In genomic region chr2:120577799-120578198, GRCm38 (mm10) we compare ENCODE assay signal across 1 mouse cellular context.
TF ChIP-seq lines count a peak whose summit lies in the region.

No protein-coding gene starts in this region.

TF ChIP-seq in MEL, 35 proteins besides CTCF, POLR2A, EP300 and RAD21:
- TF ChIP-seq NRF1 (IDR thresholded peaks at IDR 0.05; ENCODE audit: insufficient read depth, low read depth, low read length, poor library complexity, severe bottlenecking) (no peak), USF2 (IDR thresholded peaks at IDR 0.05; ENCODE audit: borderline replicate concordance in 1 of 2, insufficient read depth in 1 of 2, low read depth in 1 of 2, low read length in 2 of 2) (no peak), MYC (IDR thresholded peaks at IDR 0.05; ENCODE audit: low read depth, low read length) (no peak)
